8 mouse cellular contexts compared by ENCODE assay signal in the genomic region with DNA sequence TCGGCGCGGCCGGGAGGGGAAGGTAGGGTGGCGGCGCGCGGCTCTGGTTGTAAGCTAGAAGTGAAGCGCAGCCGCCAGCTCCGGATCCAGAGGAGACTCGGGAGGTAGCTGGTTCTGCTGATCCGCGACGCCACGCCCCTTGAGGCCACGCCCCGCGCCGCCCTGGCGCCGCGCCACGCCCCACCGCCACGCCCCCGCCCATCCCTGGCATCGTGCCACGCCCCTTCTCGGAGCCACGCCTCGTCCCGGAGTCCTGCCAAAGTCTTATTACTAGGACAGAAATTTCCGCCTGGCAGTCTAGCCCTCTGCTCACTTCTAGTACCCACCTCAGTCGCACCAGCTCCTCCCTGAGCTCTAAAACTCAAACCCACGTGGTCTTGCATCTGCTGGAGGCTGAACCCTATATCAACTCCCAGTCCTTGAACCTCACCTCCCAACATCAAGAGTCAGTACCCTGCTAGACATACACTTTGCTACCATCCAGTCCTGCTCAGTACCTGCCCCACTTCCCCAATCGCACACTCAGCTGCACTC. TPM values are rescaled to one million over a fixed set of nuclear protein-coding genes. Genes with fewer than 3 reads are reported as not detected.
DNase-seq lines count a peak whose midpoint lies in the region; ATAC-seq and TF ChIP-seq lines count a peak whose summit lies in the region.

A gene (minus strand): TSS at position 134 of the 534 bp plus-strand sequence.

- H3K27me3 ChIP-seq in hindbrain, embryonic 13.5 days: peaks cover 35% of the 10 kb centered on the region

- peak; percentile 94 for DNase-seq in NIH3T3 (ENCODE audit: low read depth)
- DNase-seq in cerebellum, postnatal 10 days: peak; percentile 87 to 89
- peak; percentile 43 to 64 for DNase-seq in frontal cortex, postnatal 25 days (ENCODE audit: low spot score in 2 of 2)
- peak; percentile 73 to 84 for DNase-seq in left cerebral cortex, adult 2 months (ENCODE audit: extremely low spot score in 1 of 2, low spot score in 2 of 2)
- peak; percentile 80 for DNase-seq in right cerebral cortex, adult 18-20 months
- peak; percentile 81 for DNase-seq in urinary bladder, postnatal 10 days (ENCODE audit: low spot score)

- ATAC-seq in hindbrain, embryonic 13.5 days (ENCODE audit: low FRiP score): peak; percentile 55
- ATAC-seq in megakaryocyte, adult 5-6 weeks (ENCODE audit: poor library complexity, severe bottlenecking): peak; percentile 83

- H3K9ac ChIP-seq in hindbrain, embryonic 13.5 days: peak within 1 kb of the TSS; percentile 72

- H3K4me3 ChIP-seq in hindbrain, embryonic 13.5 days: peak within 1 kb of the TSS; percentile 55
- H3K4me3 ChIP-seq in left cerebral cortex, adult 2 months: peak within 1 kb of the TSS; percentile 48

- intact Hi-C loops in left cerebral cortex, adult 2 months (cut with DNase I): loop anchor here (2.0 kb wide), 1 partner anchor 63 kb away; no protein-coding TSS in a partner anchor

- 1% methylated on average over 33 of the region's 37 CpGs for WGBS in hindbrain, embryonic 13.5 days

- H3K4me1 ChIP-seq in hindbrain, embryonic 13.5 days (replicated peaks): peaks cover 43% of the 10 kb centered on the region

- no peaks in the 10 kb centered on the region for H3K36me3 ChIP-seq in hindbrain, embryonic 13.5 days

- no peak within 1 kb of the TSS for H3K27ac ChIP-seq in hindbrain, embryonic 13.5 days
- H3K27ac ChIP-seq in left cerebral cortex, adult 2 months: no peak within 1 kb of the TSS

- H3K4me2 ChIP-seq in hindbrain, embryonic 13.5 days: peak within 1 kb of the TSS; percentile 90

- no peak for TF ChIP-seq CTCF in left cerebral cortex, adult 2 months (IDR thresholded peaks at IDR 0.05)

- H3K9me3 ChIP-seq in hindbrain, embryonic 13.5 days: no peaks in the 10 kb centered on the region

RNA-seq across cellular contexts. Expression of the gene that starts here (rescaled TPM):
- 58.0 and 59.0 TPM in 2 replicates for polyA plus RNA-seq in hindbrain, embryonic 13.5 days (2015; fragmentation: Nextera tagmentation; extraction: Ambion mirVana)
- total RNA-seq in left cerebral cortex, adult 2 months (2021): 10 to 100 TPM; 17.6 to 19.2 TPM
- total RNA-seq in megakaryocyte, adult 5-6 weeks (2015): 0.75 TPM in 1 of 2 replicates, not detected in the other
- total RNA-seq in megakaryocyte, adult 5-6 weeks (2017): 0.69 and 0.92 TPM in 2 replicates

Comparison
In these comparisons a context has a peak if more than half of its experiments do, and no peak if none do; other contexts are left out.
1. RNA of the gene that starts here (total RNA-seq): 17.6 to 19.2 TPM in left cerebral cortex, adult 2 months; 0.69 to 0.92 TPM in megakaryocyte, adult 5-6 weeks; every median in the first group is over 4 times any median in the second.
2. Peak in ATAC-seq in megakaryocyte, adult 5-6 weeks; RNA of the gene not detected or under 1 TPM.
3. Peak in every context shown above with its lines, with median percentiles within 50 percentile points of each other: DNase-seq.